Mouse (Mus musculus) skeletal muscle tissue, adult 2 months (tissue): ENCODE measurements around the gene Pom121l12.

Experiments used
- DNase-seq: peaks from one replicate; pipeline ENCODE4 v3.0.0-alpha.2; 2012; ENCODE audit warnings: low read depth, low spot score

Pom121l12 gene

GRCm38 (mm10) chr11:14598976-14599375 lies at the start of gene Pom121l12:
TSS of gene Pom121l12 (plus strand) at chr11:14599276.
- no peak for DNase-seq

GRCm38 (mm10) chr11:14611859-14612258 lies 12.8 kb downstream of the Pom121l12 start:
- DNase-seq, result no peak
